ENCODE assay signal across 20 mouse cellular contexts in the genomic region with DNA sequence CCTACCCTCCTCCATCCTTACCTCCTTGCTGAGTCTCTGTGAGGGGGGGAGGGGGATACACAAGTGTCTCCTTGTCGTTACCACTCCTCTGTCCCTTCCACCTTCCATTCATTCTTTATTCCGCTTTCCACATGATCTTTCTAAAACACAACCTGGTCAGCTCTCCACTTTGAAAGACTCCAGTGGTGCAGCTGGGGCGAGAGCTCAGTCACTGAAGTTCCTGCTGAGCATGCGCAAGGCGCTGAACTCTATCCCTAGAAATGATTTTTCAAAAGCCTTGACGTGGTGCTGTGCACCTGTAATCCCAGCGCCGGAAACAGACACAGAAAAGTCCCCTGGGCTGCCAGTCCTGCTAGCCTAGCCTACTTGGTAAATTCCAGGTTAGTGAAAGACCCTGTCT. TPM values are rescaled to one million over a fixed set of nuclear protein-coding genes. Genes with fewer than 3 reads are reported as not detected.
DNase-seq lines count a peak whose midpoint lies in the region; ATAC-seq lines count a peak whose summit lies in the region.
"Had no signal": no experiment of that assay in that cellular context is flagged by ENCODE, and none has a peak within 500 bp of the region (broad histone marks: within the 10 kb centered on the region; RNA-seq: fewer than 3 reads in every experiment).

No protein-coding gene starts in this region.

- 76% methylated on average over 8 of the region's 8 CpGs for WGBS in hindbrain, embryonic 16.5 days
- 82% methylated on average over 8 of the region's 8 CpGs for WGBS in hindbrain, embryonic 14.5 days

- no peaks in the 10 kb centered on the region for H3K27me3 ChIP-seq in hindbrain, embryonic 16.5 days (replicated peaks; ENCODE audit: control insufficient read depth, insufficient read depth, low read length)
- no peaks in the 10 kb centered on the region for H3K27me3 ChIP-seq in hindbrain, embryonic 14.5 days (ENCODE audit: control insufficient read depth, insufficient read depth, low read length)
- H3K27me3 ChIP-seq: CH12.LX; embryonic facial prominence, embryonic 12.5 days; forebrain, embryonic 15.5 days; hindbrain, embryonic 15.5 days; Patski had no signal

- no peak overlapping the region for H3K4me3 ChIP-seq in hindbrain, embryonic 16.5 days (ENCODE audit: low read length)
- H3K4me3 ChIP-seq in hindbrain, embryonic 14.5 days (replicated peaks; ENCODE audit: low read length) = no peak overlapping the region
- H3K4me3 ChIP-seq: embryonic facial prominence, embryonic 12.5 days; forebrain, embryonic 15.5 days; heart, embryonic 10.5 days; hindbrain, embryonic 15.5 days had no signal

- H3K9ac ChIP-seq in hindbrain, embryonic 16.5 days (ENCODE audit: low read depth, low read length) = no peak overlapping the region
- no peak overlapping the region for H3K9ac ChIP-seq in hindbrain, embryonic 14.5 days
- H3K9ac ChIP-seq: embryonic facial prominence, embryonic 12.5 days; forebrain, embryonic 15.5 days; hindbrain, embryonic 15.5 days had no signal

- H3K4me1 ChIP-seq in hindbrain, embryonic 16.5 days (ENCODE audit: control insufficient read depth, insufficient read depth, low read depth, low read length) = peaks cover 12% of the 10 kb centered on the region
- 0 out of 2 replicates have a peak, but pooled peaks cover 15% of the 10 kb centered on the region for H3K4me1 ChIP-seq in hindbrain, embryonic 14.5 days (replicated peaks; ENCODE audit: control insufficient read depth, insufficient read depth, low read length)

- no peaks in the 10 kb centered on the region for H3K36me3 ChIP-seq in hindbrain, embryonic 16.5 days (ENCODE audit: control insufficient read depth, insufficient read depth, low read length)
- H3K36me3 ChIP-seq in hindbrain, embryonic 14.5 days (replicated peaks; ENCODE audit: control insufficient read depth, insufficient read depth) = no peaks in the 10 kb centered on the region
- H3K36me3 ChIP-seq: embryonic facial prominence, embryonic 12.5 days; forebrain, embryonic 15.5 days; heart, embryonic 10.5 days; hindbrain, embryonic 15.5 days had no signal

- H3K27ac ChIP-seq in hindbrain, embryonic 16.5 days (ENCODE audit: low read depth, low read length) = no peak overlapping the region
- H3K27ac ChIP-seq in hindbrain, embryonic 14.5 days = no peak overlapping the region
- H3K27ac ChIP-seq: embryonic facial prominence, embryonic 12.5 days; heart, embryonic 10.5 days had no signal

- no peak overlapping the region for H3K4me2 ChIP-seq in hindbrain, embryonic 16.5 days (ENCODE audit: low read length)
- no peak overlapping the region for H3K4me2 ChIP-seq in hindbrain, embryonic 14.5 days (replicated peaks)
- H3K4me2 ChIP-seq: embryonic facial prominence, embryonic 12.5 days; forebrain, embryonic 15.5 days; hindbrain, embryonic 15.5 days had no signal

- ATAC-seq in hindbrain, embryonic 16.5 days = 0 out of 2 replicates have a peak, but pooled peaks have one; percentile 12
- no peak for ATAC-seq in hindbrain, embryonic 14.5 days (ENCODE audit: low FRiP score)
- ATAC-seq in monocyte, adult 5-6 weeks (replicated peaks; ENCODE audit: insufficient number of reproducible peaks, low FRiP score, low TSS enrichment, poor library complexity, severe bottlenecking) = no peak
- ATAC-seq: activated CD4-positive, CD25-positive, alpha-beta regulatory T cell, adult 4 months; inflammation-experienced regulatory T-cells, adult 6 months; intestine, postnatal 0 days; Patski had no signal

- no peak for DNase-seq in hindbrain, embryonic 14.5 days (ENCODE audit: low spot score)
- peak; percentile 23 to 49 for DNase-seq in cerebellum, adult 18-20 months
- peak; percentile 38 for DNase-seq in cerebellum, adult 8-10 months
- DNase-seq in cerebellum, postnatal 25 days = peak; percentile 30 to 45
- DNase-seq in right cerebral cortex, postnatal 4 days = no peak
- DNase-seq: adrenal gland, postnatal 14 days; gastrocnemius, postnatal 10 days; heart, adult 18-20 months; heart, postnatal 10 days had no signal

- H3K9me3 ChIP-seq in hindbrain, embryonic 16.5 days (ENCODE audit: control insufficient read depth, low read length) = no peaks in the 10 kb centered on the region
- H3K9me3 ChIP-seq in hindbrain, embryonic 14.5 days (ENCODE audit: control insufficient read depth, low read length) = no peaks in the 10 kb centered on the region
- H3K9me3 ChIP-seq: embryonic facial prominence, embryonic 12.5 days; forebrain, embryonic 15.5 days; heart, embryonic 10.5 days; hindbrain, embryonic 15.5 days had no signal

RNA-seq across cellular contexts. Expression of a gene that starts 15.1 kb away (rescaled TPM):
- polyA plus RNA-seq in hindbrain, embryonic 16.5 days (2015; fragmentation: Nextera tagmentation; extraction: Ambion mirVana) = 4.1 and 4.2 TPM in 2 replicates
- polyA plus RNA-seq in hindbrain, embryonic 14.5 days (2014; fragmentation: Nextera tagmentation; extraction: Ambion mirVana) = 5.0 and 6.3 TPM in 2 replicates
- total RNA-seq in monocyte, adult 5-6 weeks (2017) = 73.5 to 115 TPM (median 113 TPM) in 3 replicates

Comparison
In these comparisons a context has a peak if more than half of its experiments do, and no peak if none do; other contexts are left out.
1. DNase-seq: peak in cerebellum, adult 18-20 months (2 of 2), cerebellum, adult 8-10 months (single experiment) and cerebellum, postnatal 25 days (2 of 2); none in hindbrain, embryonic 14.5 days (single experiment) and right cerebral cortex, postnatal 4 days (single experiment).